ENCODE assay signal across 27 mouse cellular contexts in the genomic region with DNA sequence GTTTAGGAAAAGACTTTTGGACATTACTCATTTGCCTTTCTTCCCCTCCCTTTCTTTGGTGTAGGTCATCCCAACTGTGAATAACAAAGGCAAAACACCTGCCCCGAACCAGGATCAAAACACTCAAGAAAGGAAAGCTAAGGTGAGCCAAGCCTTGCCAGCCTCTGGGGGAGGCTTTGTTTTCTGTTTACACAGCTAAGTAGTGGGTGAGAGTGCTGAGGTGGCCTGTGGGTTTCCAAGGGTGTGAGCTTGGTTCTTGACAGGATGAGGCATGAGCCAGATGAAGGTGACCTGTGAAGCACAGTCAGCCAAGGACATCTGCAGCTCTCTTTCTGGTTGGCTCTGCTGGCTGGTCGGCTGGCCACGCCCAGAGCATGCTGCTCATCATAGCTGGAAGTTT.
"Had no signal": no experiment of that assay in that cellular context is flagged by ENCODE, and none has a peak within 500 bp of the region (broad histone marks: within the 10 kb centered on the region; RNA-seq: fewer than 3 reads in every experiment).

No protein-coding gene starts in this region.

- H3K27ac ChIP-seq: gastrocnemius, adult 2 months; heart, adult 2 months; heart, embryonic 10.5 days; hindbrain, embryonic 10.5 days; hindbrain, embryonic 12.5 days; hindbrain, embryonic 15.5 days; hindbrain, postnatal 0 days; kidney, embryonic 15.5 days; kidney, postnatal 0 days; limb, embryonic 13.5 days; limb, embryonic 15.5 days; liver, embryonic 12.5 days; liver, embryonic 14.5 days had no signal

- H3K9me3 ChIP-seq: heart, embryonic 10.5 days; heart, embryonic 12.5 days; hindbrain, embryonic 10.5 days; hindbrain, embryonic 12.5 days; hindbrain, embryonic 15.5 days; kidney, embryonic 15.5 days; limb, embryonic 13.5 days; limb, embryonic 15.5 days; liver, embryonic 12.5 days had no signal

- H3K4me2 ChIP-seq: heart, embryonic 12.5 days; hindbrain, embryonic 12.5 days; hindbrain, embryonic 15.5 days; kidney, embryonic 15.5 days; limb, embryonic 13.5 days; limb, embryonic 15.5 days; liver, embryonic 12.5 days had no signal

- DNase-seq: gastrocnemius, adult 2 months; gastrocnemius, postnatal 10 days; gastrocnemius, postnatal 25 days; heart, adult 2 months; heart, postnatal 10 days; heart, postnatal 4 days; kidney, adult 11 months; kidney, adult 2 months; kidney, adult 9 months; kidney, postnatal 14 days; kidney, postnatal 36 days; layer of hippocampus, adult 9-11 months; layer of hippocampus, postnatal 36 days; left cerebral cortex, postnatal 4 days had no signal

- H3K9ac ChIP-seq: heart, embryonic 12.5 days; hindbrain, embryonic 12.5 days; hindbrain, embryonic 15.5 days; kidney, embryonic 15.5 days; limb, embryonic 13.5 days; limb, embryonic 15.5 days; liver, embryonic 12.5 days; liver, embryonic 14.5 days had no signal

- H3K27me3 ChIP-seq: heart, embryonic 12.5 days; hindbrain, embryonic 12.5 days; hindbrain, embryonic 15.5 days; kidney, embryonic 15.5 days; limb, embryonic 13.5 days; limb, embryonic 15.5 days; liver, embryonic 12.5 days had no signal

- ATAC-seq: hindbrain, postnatal 0 days; intestine, embryonic 16.5 days; liver, embryonic 12.5 days had no signal

- H3K4me3 ChIP-seq: gastrocnemius, adult 2 months; heart, adult 2 months; heart, embryonic 10.5 days; heart, embryonic 12.5 days; hindbrain, embryonic 10.5 days; hindbrain, embryonic 12.5 days; hindbrain, embryonic 15.5 days; kidney, embryonic 15.5 days; limb, embryonic 13.5 days; limb, embryonic 15.5 days; liver, embryonic 12.5 days had no signal

- H3K4me1 ChIP-seq: heart, embryonic 10.5 days; heart, embryonic 12.5 days; hindbrain, embryonic 10.5 days; hindbrain, embryonic 12.5 days; hindbrain, embryonic 15.5 days; kidney, embryonic 15.5 days; limb, embryonic 13.5 days; limb, embryonic 15.5 days; liver, embryonic 12.5 days had no signal

- H3K36me3 ChIP-seq: hindbrain, embryonic 10.5 days; hindbrain, embryonic 12.5 days; hindbrain, embryonic 15.5 days; limb, embryonic 15.5 days; liver, embryonic 12.5 days had no signal
